Mouse (Mus musculus) thymus, adult 2 months (tissue): Measurements from ENCODE around the gene Elmo3.

Source experiments
- CTCF ChIP-seq: fragments of 200-500 bp; IDR thresholded peaks from 2 replicates; pipeline ENCODE4 v1.5.1; 2012; ENCODE audit warnings: mild to moderate bottlenecking, control low read depth, low read length, moderate library complexity, borderline replicate concordance; ENCODE audit not compliant: control insufficient read depth, poor library complexity, insufficient read depth; ENCODE audit errors: extremely low read depth
- POLR2A ChIP-seq: fragments of 200-500 bp; IDR thresholded peaks from 2 replicates; pipeline ENCODE4 v1.6.1; 2012; ENCODE audit warnings: mild to moderate bottlenecking, low read length, control low read depth, moderate library complexity; ENCODE audit not compliant: control insufficient read depth, poor library complexity, insufficient read depth; ENCODE audit errors: extremely low read depth

- TF ChIP-seq CTCF (no peak), POLR2A (no peak)
Measured at GRCm38 (mm10) chr8:105317941-105318340, 12.5 kb downstream of the Elmo3 start.
